Mouse (Mus musculus) E14TG2a.4 (cell line): ENCODE measurements around the gene Ptx4.

Source experiments
- CTCF ChIP-seq: conservative IDR thresholded peaks from 2 replicates; pipeline ENCODE4 v1.5.1; 2014; ENCODE audit warnings: low read length
- NANOG ChIP-seq: IDR thresholded peaks from 2 replicates; pipeline ENCODE4 v1.6.1; 2014; ENCODE audit warnings: borderline replicate concordance, low read length, mixed read lengths
- POU5F1 ChIP-seq: IDR thresholded peaks from 2 replicates; pipeline ENCODE4 v1.6.1; 2014; ENCODE audit warnings: low read length, borderline replicate concordance

DNA sequence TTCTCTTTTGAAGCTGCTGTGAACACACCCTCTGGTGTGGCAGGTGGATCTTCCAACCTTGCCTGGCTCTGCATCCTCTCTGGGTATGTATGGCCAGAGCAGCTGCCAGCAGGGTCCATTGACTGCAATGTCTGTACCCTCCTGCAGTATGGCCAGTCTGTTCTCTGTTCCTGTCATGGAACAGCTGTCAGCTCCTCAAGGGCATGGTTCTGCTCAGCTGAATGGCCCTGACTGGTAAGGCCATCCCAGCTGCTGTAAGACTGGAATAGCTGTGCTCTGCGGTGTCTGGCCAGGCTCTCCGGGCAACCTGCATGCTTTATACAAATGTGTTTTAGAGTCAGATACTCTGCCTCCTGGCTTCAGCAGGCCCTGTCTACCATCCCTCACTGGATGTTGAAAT, 49.1 kb downstream of the Ptx4 start:
- TF ChIP-seq CTCF (no peak), NANOG (no peak), POU5F1 (no peak)
